Mouse (Mus musculus) kidney, adult 9 months (tissue): ENCODE measurements around the gene Vmn1r17.
"Not testable (repeated sequence)": the region's sequence is repeated elsewhere in the genome, so short reads cannot be mapped to it uniquely, and the experiment has no call there.

ENCODE experiments used
- DNase-seq: peaks from one replicate; pipeline ENCODE4 v3.0.0; 2022

The Vmn1r17 gene

DNA sequence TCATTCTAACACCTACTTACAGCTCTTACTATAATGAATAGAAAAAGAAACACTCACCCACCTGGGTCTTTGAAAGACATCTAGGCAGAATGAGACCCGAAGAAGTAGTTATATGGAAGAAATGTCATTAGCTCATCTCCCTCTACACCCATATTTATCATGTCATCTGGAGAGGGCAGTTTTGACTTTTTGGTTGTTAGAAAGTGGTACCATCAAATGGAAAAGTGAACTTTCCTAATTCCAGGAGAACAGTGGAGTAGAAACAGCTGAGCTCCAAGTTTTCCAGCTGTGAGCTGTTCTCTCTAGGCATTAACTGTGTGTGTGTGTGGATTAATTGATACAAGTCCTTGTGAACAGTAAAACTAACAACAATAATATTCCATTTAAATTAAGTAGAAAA, at the start of gene Vmn1r17:
Gene Vmn1r17, minus strand, starts transcription at position 101 of the 400 bp plus-strand sequence.
- DNase-seq: no peak

DNA sequence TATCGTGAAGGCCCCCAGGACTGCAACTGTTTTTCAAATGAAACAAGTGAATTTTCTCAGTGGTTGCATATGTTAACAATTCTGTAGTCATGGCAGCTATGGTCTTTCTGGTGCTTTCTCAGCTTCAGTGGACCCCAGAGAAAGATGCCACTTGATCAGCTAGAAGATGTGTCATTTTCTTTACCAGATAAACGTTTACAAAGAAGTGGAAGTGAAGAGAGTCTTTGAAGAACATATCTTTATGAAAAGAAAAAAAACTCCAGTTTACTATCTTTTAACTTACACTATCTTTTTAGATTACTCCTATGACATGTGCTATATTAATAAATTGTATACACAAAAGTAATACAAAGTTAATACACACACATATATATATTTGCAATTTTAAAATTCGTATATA, 40.0 kb upstream of the Vmn1r17 start, which contains the start of gene Vmn1r19:
Gene Vmn1r19, plus strand, starts transcription at position 301 of the 400 bp plus-strand sequence.
- not testable (repeated sequence) for DNase-seq

DNA sequence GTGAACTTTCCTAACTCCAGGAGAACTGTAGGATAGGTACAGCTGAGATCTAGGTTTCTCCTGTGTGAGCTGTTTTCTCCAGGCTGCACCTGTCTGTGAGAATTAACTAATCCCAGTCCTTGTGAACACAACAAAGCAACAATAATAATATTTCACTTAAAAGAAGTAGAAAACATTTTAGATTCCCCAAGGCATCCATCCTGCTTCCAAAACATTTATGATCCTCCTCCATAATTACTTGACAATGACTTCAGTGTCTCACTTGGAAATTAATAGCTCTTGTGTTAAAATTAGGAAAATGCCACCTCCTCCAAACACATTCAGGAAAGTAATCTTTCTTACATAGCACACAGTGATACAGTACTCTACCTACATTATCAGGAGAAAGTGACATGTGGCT, 32.2 kb upstream of the Vmn1r17 start, which contains the start of gene Vmn1r18:
Gene Vmn1r18, minus strand, starts transcription at position 101 of the 400 bp plus-strand sequence.
- no peak for DNase-seq

DNA sequence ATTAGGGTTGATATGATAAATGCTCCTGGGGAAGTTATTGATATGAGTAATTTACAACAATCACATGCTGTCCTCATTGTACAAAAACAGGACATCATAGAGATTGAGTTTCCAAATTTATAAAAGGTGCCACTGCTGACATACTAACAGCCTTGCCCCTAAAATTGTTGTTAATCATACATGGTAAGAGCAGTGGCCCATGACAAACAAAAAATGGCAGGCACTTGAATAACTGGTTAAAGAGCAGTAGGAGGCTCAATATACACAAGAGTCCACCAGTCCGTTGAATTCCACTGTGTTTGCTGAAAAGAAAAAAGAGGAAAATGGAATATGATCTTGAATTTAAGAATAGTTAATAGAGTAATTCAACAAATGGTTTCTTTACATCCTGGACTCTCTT, 4.0 kb upstream of the Vmn1r17 start:
- DNase-seq: peak; percentile 58

DNA sequence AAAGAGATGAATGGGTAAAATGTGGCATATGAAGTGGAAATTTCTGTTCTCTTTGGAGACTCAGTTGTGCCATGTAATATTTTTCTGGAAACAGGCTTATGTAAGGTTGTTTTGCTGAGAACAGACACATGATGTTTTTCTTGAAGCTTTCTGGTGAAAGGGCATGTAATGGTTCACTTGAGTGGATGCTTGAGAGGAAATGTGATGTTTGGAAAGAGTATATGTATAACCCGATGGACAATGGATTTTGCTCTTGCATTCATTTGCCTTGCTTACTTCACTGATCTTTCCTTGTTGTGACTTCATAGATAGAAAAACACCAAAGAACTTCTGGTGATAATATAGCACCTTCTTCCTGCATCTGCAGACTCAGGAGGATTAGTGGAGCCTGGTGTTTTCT, 2.3 kb upstream of the Vmn1r17 start:
- peak; percentile 69 for DNase-seq

DNA sequence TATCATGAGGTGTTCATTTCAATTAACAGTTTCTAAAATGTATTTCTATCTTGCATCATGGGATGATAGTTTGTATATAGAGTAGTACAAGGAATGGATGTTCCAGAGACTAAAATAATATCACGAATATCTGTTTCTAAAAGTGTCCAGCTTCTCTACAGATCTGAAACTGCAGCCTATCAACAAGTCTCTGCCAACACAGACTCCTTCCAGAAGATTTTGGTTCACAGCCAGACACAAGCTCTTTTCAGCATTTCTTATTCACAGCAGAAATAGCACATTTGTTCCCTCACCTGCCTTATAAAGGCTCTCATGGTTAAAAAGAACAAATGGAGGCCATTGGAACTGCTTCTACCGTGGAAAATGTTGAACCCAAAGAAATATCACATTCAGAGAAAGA, 6.7 kb downstream of the Vmn1r17 start:
- DNase-seq: no peak

DNA sequence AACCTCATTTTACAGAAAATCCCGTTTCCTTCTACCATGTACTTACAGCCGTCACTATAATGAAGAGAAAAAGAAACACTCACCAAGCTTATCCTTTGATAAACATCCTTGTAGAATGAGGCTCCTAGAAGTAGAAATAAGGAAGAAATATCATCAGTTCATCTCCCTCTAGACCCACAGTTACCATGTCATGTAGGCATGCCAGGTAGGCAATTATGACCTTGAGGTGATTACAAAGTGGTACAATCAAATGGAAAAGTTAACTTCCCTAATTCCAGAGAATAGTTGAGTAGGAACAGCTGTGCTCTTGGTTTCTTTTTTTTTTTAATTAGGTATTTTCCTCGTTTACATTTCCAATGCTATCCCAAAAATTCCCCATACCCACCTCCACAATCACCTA, 34.1 kb downstream of the Vmn1r17 start, which contains the start of gene Vmn1r16:
Gene Vmn1r16, minus strand, starts transcription at position 101 of the 400 bp plus-strand sequence.
- no peak for DNase-seq

DNA sequence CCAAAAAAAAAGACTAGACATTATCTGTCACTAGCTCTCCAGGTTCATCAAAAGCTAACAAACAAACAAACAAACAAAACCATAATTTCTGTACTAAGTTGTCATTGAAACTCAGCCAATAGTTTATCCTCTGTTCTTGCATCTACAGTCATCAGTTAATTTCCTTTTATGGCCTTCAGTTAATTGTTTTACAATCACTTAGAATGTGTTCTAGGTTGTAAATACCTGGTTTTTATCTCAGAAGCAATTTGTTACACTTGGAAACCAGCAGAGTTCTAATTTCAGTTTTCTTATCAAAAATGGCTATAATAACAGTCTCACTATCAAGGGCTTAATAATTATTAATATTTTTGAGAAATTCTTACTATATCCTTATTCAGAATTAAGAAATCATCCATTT, 37.4 kb downstream of the Vmn1r17 start:
- DNase-seq: no peak
